Mouse (Mus musculus) liver, embryonic 14.5 days (tissue): ENCODE measurements at regions not wholly inside any gene's neighbourhood (a gene's known extent, or its start where the extent isn't known, plus 50 kb on each side); places are given as distances from the start of the nearest gene placed in this dataset.

Source experiments
- ATAC-seq: fragments of 200-750 bp; cut with Nextera tagmentation; 2 replicates; pipeline ENCODE4 v1.8.0; 2017; ENCODE audit warnings: moderate number of reproducible peaks, mild to moderate bottlenecking, moderate library complexity; ENCODE audit not compliant: insufficient read depth
- DNase-seq, 3 experiments: peaks; one replicate each; pipeline ENCODE4 v3.0.0-alpha.2; 2012 to 2013; ENCODE audit warnings: low read depth in 3 of 3, low spot score in 3 of 3
- H3K27ac ChIP-seq: fragments of 300-500 bp; sonication (generic); 2 replicates; pipeline ENCODE4 v1.5.1; 2014; ENCODE audit warnings: moderate library complexity, mild to moderate bottlenecking, control low read depth, inconsistent platforms
- H3K27me3 ChIP-seq: fragments of 300-500 bp; sonication (generic); 2 replicates; pipeline ENCODE4 v1.6.1; 2014; ENCODE audit warnings: mild to moderate bottlenecking, low read length, moderate library complexity; ENCODE audit not compliant: control insufficient read depth, insufficient read depth
- H3K36me3 ChIP-seq: fragments of 300-500 bp; sonication (generic); replicated peaks from 2 replicates; pipeline ENCODE4 v1.6.1; 2014; ENCODE audit warnings: low read depth; ENCODE audit not compliant: control insufficient read depth, insufficient read depth
- H3K4me1 ChIP-seq, 2 experiments: fragments of 200-500 bp in 1 of 2; fragments of 300-500 bp in 1 of 2; sonication (generic) in 1 of 2; replicated peaks; 2 replicates each; pipeline ENCODE4 v1.6.1; 2012 to 2014; ENCODE audit warnings: antibody characterized with exemption in 1 of 2, inconsistent platforms in 1 of 2, low read length in 1 of 2; ENCODE audit not compliant: control insufficient read depth in 2 of 2, insufficient read depth in 2 of 2
- H3K4me2 ChIP-seq: fragments of 300-500 bp; sonication (generic); 2 replicates; pipeline ENCODE4 v1.6.1; 2014; ENCODE audit warnings: low read depth, mild to moderate bottlenecking, control low read depth, moderate library complexity
- H3K4me3 ChIP-seq, 2 experiments: fragments of 200-500 bp in 1 of 2; fragments of 300-500 bp in 1 of 2; sonication (generic) in 1 of 2; 2 replicates each; pipeline ENCODE4 v1.5.1; 2012 to 2014; ENCODE audit warnings: low read depth in 2 of 2, low read length in 2 of 2, mild to moderate bottlenecking in 2 of 2, control low read depth in 1 of 2, inconsistent platforms in 1 of 2, moderate library complexity in 1 of 2; ENCODE audit not compliant: insufficient read depth in 1 of 2
- H3K9ac ChIP-seq: fragments of 300-500 bp; sonication (generic); replicated peaks from 2 replicates; pipeline ENCODE4 v1.6.1; 2014; ENCODE audit warnings: mild to moderate bottlenecking, control low read depth, moderate library complexity
- H3K9me3 ChIP-seq: fragments of 300-500 bp; sonication (generic); 2 replicates; pipeline ENCODE4 v1.6.1; 2016; ENCODE audit warnings: low read length, mixed read lengths; ENCODE audit not compliant: control insufficient read depth
- CTCF ChIP-seq: IDR thresholded peaks from 2 replicates; pipeline ENCODE4 v1.5.1; 2016; ENCODE audit warnings: antibody characterized with exemption, low read depth, control low read depth
- EP300 ChIP-seq: IDR thresholded peaks from 2 replicates; pipeline ENCODE4 v1.6.1; 2016; ENCODE audit warnings: antibody characterized with exemption, low read depth
- WGBS: fragments of 180-500 bp; shearing (Covaris S2); extraction: QIAGEN DNeasy Blood & Tissue Kit; methylation state at CpG from one replicate; pipeline ENCODE4 v1.1.7; 2014; ENCODE audit not compliant: insufficient replicate concordance; 5-methylcytosine and 5-hydroxymethylcytosine counted together

GRCm38 (mm10) chr9:122455301-122455700 is 103.9 kb downstream of the Abhd5 start:
- TF ChIP-seq CTCF (no peak), EP300 (no peak)
- no peak for DNase-seq
- no peak overlapping the region for H3K9ac ChIP-seq

GRCm38 (mm10) chr9:122455779-122456178 is 104.4 kb downstream of the Abhd5 start:
- H3K4me2 ChIP-seq: no peak overlapping the region
- H3K36me3 ChIP-seq: no peaks in the 10 kb centered on the region
- no peak overlapping the region for H3K9ac ChIP-seq
- ATAC-seq (no peak), DNase-seq (no peak)
- 45% methylated on average over 6 of the region's 6 CpGs for WGBS
- no peak overlapping the region for H3K27ac ChIP-seq
- H3K4me1 ChIP-seq: no peaks in the 10 kb centered on the region
- no peak for TF ChIP-seq CTCF
- no peak for TF ChIP-seq EP300
- no peaks in the 10 kb centered on the region for H3K27me3 ChIP-seq
- H3K9me3 ChIP-seq: no peaks in the 10 kb centered on the region
- H3K4me3 ChIP-seq: no peak overlapping the region

More at GRCm38 (mm10) chr9:122455301-122455700, 103.9 kb downstream of the Abhd5 start:
- Histone ChIP-seq H3K9me3 (no peaks in the 10 kb centered on the region), H3K27ac (no peak overlapping the region), H3K4me2 (no peak overlapping the region), H3K27me3 (no peaks in the 10 kb centered on the region), H3K4me1 (no peaks in the 10 kb centered on the region), H3K36me3 (no peaks in the 10 kb centered on the region), H3K4me3 (no peak overlapping the region)
- no peak for ATAC-seq
- 56% methylated on average over 8 of the region's 8 CpGs for WGBS

GRCm38 (mm10) chr9:122459491-122459890 is 108.1 kb downstream of the Abhd5 start:
- no peaks in the 10 kb centered on the region for H3K9me3 ChIP-seq
- 56% methylated on average over 6 of the region's 6 CpGs for WGBS
- H3K4me3 ChIP-seq: no peak overlapping the region
- no peaks in the 10 kb centered on the region for H3K4me1 ChIP-seq
- H3K27ac ChIP-seq: no peak overlapping the region
- no peak overlapping the region for H3K4me2 ChIP-seq
- no peak for ATAC-seq
- no peaks in the 10 kb centered on the region for H3K27me3 ChIP-seq
- TF ChIP-seq CTCF (no peak), EP300 (no peak)
- no peaks in the 10 kb centered on the region for H3K36me3 ChIP-seq
- H3K9ac ChIP-seq: no peak overlapping the region
- no peak for DNase-seq

GRCm38 (mm10) chr9:122471539-122471938 is 120.1 kb downstream of the Abhd5 start:
- H3K27me3 ChIP-seq: no peaks in the 10 kb centered on the region
- no peak for TF ChIP-seq CTCF
- peak; percentile 20; the same call in 1 of the 2 replicates for TF ChIP-seq EP300
- DNase-seq: peak; percentile 16 to 30 (median 24)
- no peaks in the 10 kb centered on the region for H3K9me3 ChIP-seq
- no peak overlapping the region for H3K4me2 ChIP-seq
- peaks cover 2 to 3% of the 10 kb centered on the region in 2 experiments; a peak in 1 of 4 replicates for H3K4me1 ChIP-seq
- H3K9ac ChIP-seq: no peak overlapping the region
- no peak overlapping the region for H3K4me3 ChIP-seq
- H3K27ac ChIP-seq: no peak overlapping the region
- peak; percentile 59; the same call in 1 of the 2 replicates for ATAC-seq
- 86% methylated on average over 2 of the region's 2 CpGs for WGBS
- no peaks in the 10 kb centered on the region for H3K36me3 ChIP-seq

GRCm38 (mm10) chr9:122476356-122476755 is 124.9 kb downstream of the Abhd5 start:
- 42% methylated on average over 3 of the region's 3 CpGs for WGBS
- Histone ChIP-seq H3K9ac (no peak overlapping the region), H3K4me2 (no peak overlapping the region), H3K4me3 (no peak overlapping the region), H3K27ac (no peak overlapping the region), H3K4me1 (peaks cover 2 to 3% of the 10 kb centered on the region in 2 experiments; a peak in 1 of 4 replicates), H3K27me3 (no peaks in the 10 kb centered on the region), H3K9me3 (no peaks in the 10 kb centered on the region), H3K36me3 (no peaks in the 10 kb centered on the region)
- DNase-seq: peak in 1 of 3 experiments; percentile 5
- no peak for ATAC-seq
- TF ChIP-seq EP300 (no peak), CTCF (peak; percentile 63)
